Mouse (Mus musculus): Measurements from ENCODE around the gene Pwp1. TPM values are rescaled to one million over a fixed set of nuclear protein-coding genes. Genes with fewer than 3 reads are reported as not detected.
"Not testable (repeated sequence)": the region's sequence is repeated elsewhere in the genome, so short reads cannot be mapped to it uniquely, and the experiment has no call there.

Pwp1 gene
- 37.7 TPM for polyA plus RNA-seq (2012; fragmentation: generic; extraction: Trizol)
- long read RNA-seq, experiment 1, transcript Pwp1-201 (15 exons, 2,572 nt), result major isoform, 37 of 44 reads
- long read RNA-seq, experiment 1, partial matches to known transcripts, result 2 of 44 reads
- long read RNA-seq, experiment 1, other reads (novel, unspliced or antisense), result 5 of 44 reads
- long read RNA-seq, experiment 2, transcript Pwp1-201 (15 exons, 2,572 nt), result major isoform, 700 of 733 reads
- long read RNA-seq, experiment 2, partial matches to known transcripts, result 3 of 733 reads
- long read RNA-seq, experiment 2, other reads (novel, unspliced or antisense), result 30 of 733 reads

- not testable (repeated sequence) for H3K36me3 ChIP-seq (ENCODE audit: control insufficient read depth, insufficient read depth); H3K79me3 ChIP-seq (ENCODE audit: low read depth); H3K27me3 ChIP-seq (ENCODE audit: control insufficient read depth, insufficient read depth, insufficient read length); H3K79me2 ChIP-seq (ENCODE audit: control insufficient read depth, insufficient read depth); H3ac ChIP-seq (ENCODE audit: control insufficient read depth, insufficient read length, low read depth); H3K4me3 ChIP-seq (ENCODE audit: insufficient read depth, poor library complexity, severe bottlenecking)
Observed at GRCm38 (mm10) chr10:85829085-85829853, at the start of gene Pwp1. TSS of gene Pwp1 (plus strand) at chr10:85829494.

GRCm38 (mm10) chr10:85822143-85822696 lies 7.1 kb upstream of the Pwp1 start:
- H3K4me3 ChIP-seq (ENCODE audit: insufficient read depth, poor library complexity, severe bottlenecking); H3K79me2 ChIP-seq (ENCODE audit: control insufficient read depth, insufficient read depth); H3ac ChIP-seq (ENCODE audit: control insufficient read depth, insufficient read length, low read depth); H3K36me3 ChIP-seq (ENCODE audit: control insufficient read depth, insufficient read depth); H3K79me3 ChIP-seq (ENCODE audit: low read depth); H3K27me3 ChIP-seq (ENCODE audit: control insufficient read depth, insufficient read depth, insufficient read length): not testable (repeated sequence)

- not testable (repeated sequence) for H3K36me3 ChIP-seq (ENCODE audit: control insufficient read depth, insufficient read depth); H3K79me2 ChIP-seq (ENCODE audit: control insufficient read depth, insufficient read depth); H3K4me3 ChIP-seq (ENCODE audit: insufficient read depth, poor library complexity, severe bottlenecking); H3ac ChIP-seq (ENCODE audit: control insufficient read depth, insufficient read length, low read depth); H3K27me3 ChIP-seq (ENCODE audit: control insufficient read depth, insufficient read depth, insufficient read length); H3K79me3 ChIP-seq (ENCODE audit: low read depth)
Observed at GRCm38 (mm10) chr10:85823752-85824151, 5.5 kb upstream of the Pwp1 start.

- H3K79me3 ChIP-seq (ENCODE audit: low read depth); H3K27me3 ChIP-seq (ENCODE audit: control insufficient read depth, insufficient read depth, insufficient read length); H3K79me2 ChIP-seq (ENCODE audit: control insufficient read depth, insufficient read depth); H3K4me3 ChIP-seq (ENCODE audit: insufficient read depth, poor library complexity, severe bottlenecking); H3ac ChIP-seq (ENCODE audit: control insufficient read depth, insufficient read length, low read depth); H3K36me3 ChIP-seq (ENCODE audit: control insufficient read depth, insufficient read depth): not testable (repeated sequence)
Observed at GRCm38 (mm10) chr10:85828722-85829084, 591 bp upstream of the Pwp1 start.

GRCm38 (mm10) chr10:85846105-85846862 lies 17.0 kb downstream of the Pwp1 start:
- Histone ChIP-seq H3K79me3 (ENCODE audit: low read depth) (no peaks in the 10 kb centered on the region), H3ac (ENCODE audit: control insufficient read depth, insufficient read length, low read depth) (no peak overlapping the region), H3K79me2 (ENCODE audit: control insufficient read depth, insufficient read depth) (no peaks in the 10 kb centered on the region), H3K36me3 (ENCODE audit: control insufficient read depth, insufficient read depth) (no peaks in the 10 kb centered on the region), H3K4me3 (ENCODE audit: insufficient read depth, poor library complexity, severe bottlenecking) (no peak overlapping the region), H3K27me3 (ENCODE audit: control insufficient read depth, insufficient read depth, insufficient read length) (peaks cover 12% of the 10 kb centered on the region)
- TF ChIP-seq CEBPB (IDR thresholded peaks at IDR 0.05; ENCODE audit: low read depth) (no peak), MYOG (IDR thresholded peaks at IDR 0.05; ENCODE audit: control insufficient read depth, extremely low read depth, insufficient read length) (no peak), FOSL1 (IDR thresholded peaks at IDR 0.05; ENCODE audit: insufficient read depth, low read length, poor library complexity, severe bottlenecking) (no peak), USF1 (IDR thresholded peaks at IDR 0.05; ENCODE audit: low read depth) (no peak), MAX (IDR thresholded peaks at IDR 0.05) (no peak), MYOD1 (IDR thresholded peaks at IDR 0.05; ENCODE audit: control insufficient read depth, insufficient read length, low read depth) (no peak)

- Histone ChIP-seq H3K36me3 (ENCODE audit: control insufficient read depth, insufficient read depth) (peaks cover 33% of the 10 kb centered on the region), H3K79me3 (ENCODE audit: low read depth) (peaks cover 31% of the 10 kb centered on the region), H3K27me3 (ENCODE audit: control insufficient read depth, insufficient read depth, insufficient read length) (no peaks in the 10 kb centered on the region), H3K79me2 (ENCODE audit: control insufficient read depth, insufficient read depth) (peaks cover 36% of the 10 kb centered on the region), H3ac (ENCODE audit: control insufficient read depth, insufficient read length, low read depth) (peak overlapping the region; percentile 100), H3K4me3 (ENCODE audit: insufficient read depth, poor library complexity, severe bottlenecking) (peak overlapping the region; percentile 98)
- TF ChIP-seq MAX (IDR thresholded peaks at IDR 0.05) (peak; percentile 63), CEBPB (IDR thresholded peaks at IDR 0.05; ENCODE audit: low read depth) (no peak)
Observed at GRCm38 (mm10) chr10:85871698-85872478, 42.6 kb downstream of the Pwp1 start.
